Mouse (Mus musculus): ENCODE results near the gene Vegfa. TPM values are rescaled to one million over a fixed set of nuclear protein-coding genes. Genes with fewer than 3 reads are reported as not detected.
"Not testable (repeated sequence)": the region's sequence is repeated elsewhere in the genome, so short reads cannot be mapped to it uniquely, and the experiment has no call there.

The Vegfa gene
- polyA plus RNA-seq, 1 experiment = 92.9 TPM

- Histone ChIP-seq H3K36me3 (ENCODE audit: control insufficient read depth, insufficient read depth, low read length) (no peaks in the 10 kb centered on the region), H3K27ac (ENCODE audit: insufficient read depth, low read length) (no peak overlapping the region), H3K27me3 (ENCODE audit: control insufficient read depth, insufficient read depth, low read length) (no peaks in the 10 kb centered on the region), H3K4me3 (ENCODE audit: extremely low read depth, insufficient read depth, insufficient read length) (no peak overlapping the region), H3K4me1 (ENCODE audit: control insufficient read depth, insufficient read depth, insufficient read length) (no peaks in the 10 kb centered on the region)
- no peak for TF ChIP-seq CTCF (IDR thresholded peaks at IDR 0.05; ENCODE audit: extremely low read depth, insufficient read depth, insufficient read length, insufficient replicate concordance)
- no peak for TF ChIP-seq POLR2A (IDR thresholded peaks at IDR 0.05; ENCODE audit: low read depth, low read length)
- 86% methylated on average over 11 of the region's 11 CpGs for WGBS
- no peak for DNase-seq (ENCODE audit: low read depth in 1 of 2, low spot score in 2 of 2)
These were observed 37.8 kb downstream of the Vegfa start for GRCm38 (mm10) chr17:45994281-45994817.

DNA sequence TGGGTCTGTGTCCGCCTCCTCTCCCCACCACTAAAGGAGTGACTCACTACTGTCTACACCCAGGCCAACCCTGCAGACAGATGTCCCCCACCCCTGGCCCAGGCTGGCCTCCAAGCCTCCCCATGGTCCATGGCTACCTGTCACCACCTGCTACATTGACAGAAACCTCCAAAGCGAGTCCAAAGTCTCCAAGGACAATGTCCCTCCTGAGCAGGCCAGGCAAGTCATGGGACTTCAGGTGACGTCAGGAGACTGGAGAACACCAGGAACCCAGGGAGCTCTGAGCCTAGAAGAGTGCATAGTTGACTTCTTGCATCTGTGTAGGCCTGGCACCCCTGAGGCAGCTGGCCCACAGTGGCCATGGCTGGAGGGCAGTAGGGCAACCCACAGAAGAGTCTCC, 45.3 kb downstream of the Vegfa start:
- Histone ChIP-seq H3K36me3 (ENCODE audit: control insufficient read depth, insufficient read depth, low read length) (no peaks in the 10 kb centered on the region), H3K4me3 (ENCODE audit: extremely low read depth, insufficient read depth, insufficient read length) (no peak overlapping the region), H3K4me1 (ENCODE audit: control insufficient read depth, insufficient read depth, insufficient read length) (no peaks in the 10 kb centered on the region), H3K27ac (ENCODE audit: insufficient read depth, low read length) (no peak overlapping the region), H3K27me3 (ENCODE audit: control insufficient read depth, insufficient read depth, low read length) (no peaks in the 10 kb centered on the region)
- DNase-seq (ENCODE audit: low read depth in 1 of 2, low spot score in 2 of 2) = no peak
- 86% methylated on average over 3 of the region's 3 CpGs for WGBS
- TF ChIP-seq CTCF (IDR thresholded peaks at IDR 0.05; ENCODE audit: extremely low read depth, insufficient read depth, insufficient read length, insufficient replicate concordance) = no peak
- TF ChIP-seq POLR2A (IDR thresholded peaks at IDR 0.05; ENCODE audit: low read depth, low read length) = no peak

DNA sequence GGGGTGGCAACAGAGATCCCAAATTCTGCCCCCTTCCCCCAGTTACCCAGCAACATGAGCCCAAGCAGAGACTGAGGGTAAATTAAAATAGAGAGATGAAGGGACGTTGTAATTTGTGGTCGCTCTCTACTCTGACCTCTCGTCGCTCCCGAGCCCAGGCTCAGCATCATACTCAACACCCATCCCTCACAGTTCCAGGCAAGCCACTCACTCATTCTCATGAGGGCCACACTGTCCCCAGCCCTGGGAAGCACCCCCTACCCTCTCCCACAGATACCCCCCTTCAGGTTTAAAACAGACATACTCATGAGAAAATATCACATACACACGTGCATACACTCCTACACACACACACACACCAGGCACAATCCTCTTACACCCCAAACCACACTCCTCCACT, 45.8 kb downstream of the Vegfa start:
- 83% methylated on average over 6 of the region's 6 CpGs for WGBS
- no peaks in the 10 kb centered on the region for H3K36me3 ChIP-seq (ENCODE audit: control insufficient read depth, insufficient read depth, low read length)
- no peak overlapping the region for H3K27ac ChIP-seq (ENCODE audit: insufficient read depth, low read length)

DNA sequence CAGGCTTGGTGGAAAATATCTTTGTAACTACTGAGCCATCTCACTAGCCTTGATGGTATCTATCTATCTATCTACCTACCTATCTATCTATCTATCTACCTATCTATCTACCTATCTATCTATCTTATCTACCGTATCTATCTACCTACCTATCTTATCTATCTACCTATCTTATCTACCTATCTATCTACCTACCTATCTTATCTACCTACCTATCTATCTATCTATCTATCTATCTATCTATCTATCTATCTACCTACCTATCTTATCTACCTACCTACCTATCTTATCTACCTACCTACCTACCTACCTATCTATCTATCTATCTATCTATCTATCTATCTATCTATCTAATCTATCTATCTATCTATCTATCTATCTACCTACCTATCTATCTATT, 49.0 kb downstream of the Vegfa start:
- WGBS = 91% methylated on average over 1 of the region's 1 CpGs
- H3K4me1 ChIP-seq (ENCODE audit: control insufficient read depth, insufficient read depth, insufficient read length); H3K36me3 ChIP-seq (ENCODE audit: control insufficient read depth, insufficient read depth, low read length); DNase-seq (ENCODE audit: low read depth in 1 of 2, low spot score in 2 of 2); H3K27me3 ChIP-seq (ENCODE audit: control insufficient read depth, insufficient read depth, low read length); H3K4me3 ChIP-seq (ENCODE audit: extremely low read depth, insufficient read depth, insufficient read length); H3K27ac ChIP-seq (ENCODE audit: insufficient read depth, low read length): not testable (repeated sequence)

More for the DNA sequence above, 45.8 kb downstream of the Vegfa start:
- no peak for TF ChIP-seq POLR2A (IDR thresholded peaks at IDR 0.05; ENCODE audit: low read depth, low read length)
- TF ChIP-seq CTCF (IDR thresholded peaks at IDR 0.05; ENCODE audit: extremely low read depth, insufficient read depth, insufficient read length, insufficient replicate concordance) = no peak
- no peak for DNase-seq (ENCODE audit: low read depth in 1 of 2, low spot score in 2 of 2)
- Histone ChIP-seq H3K4me1 (ENCODE audit: control insufficient read depth, insufficient read depth, insufficient read length) (no peaks in the 10 kb centered on the region), H3K4me3 (ENCODE audit: extremely low read depth, insufficient read depth, insufficient read length) (no peak overlapping the region), H3K27me3 (ENCODE audit: control insufficient read depth, insufficient read depth, low read length) (no peaks in the 10 kb centered on the region)

DNA sequence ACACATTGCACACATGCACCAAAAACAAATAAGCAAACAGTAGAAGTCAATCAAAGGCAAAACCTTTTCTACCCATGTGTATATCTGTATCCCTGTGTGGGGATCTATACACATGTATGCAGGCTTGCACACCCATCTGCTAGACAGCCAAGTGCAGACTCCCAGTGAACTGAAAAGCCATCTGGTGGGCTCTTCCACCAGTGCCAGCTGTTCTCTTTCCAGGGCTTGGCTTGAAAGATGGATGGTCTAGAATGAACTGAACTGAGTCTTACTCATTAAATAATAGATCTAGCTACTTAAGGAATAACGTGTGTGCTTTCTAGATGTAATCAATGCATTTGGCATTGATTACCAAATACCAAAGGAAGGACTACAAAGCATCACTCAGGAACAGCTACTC, 50.3 kb downstream of the Vegfa start:
- Histone ChIP-seq H3K36me3 (ENCODE audit: control insufficient read depth, insufficient read depth, low read length) (no peaks in the 10 kb centered on the region), H3K27me3 (ENCODE audit: control insufficient read depth, insufficient read depth, low read length) (no peaks in the 10 kb centered on the region), H3K27ac (ENCODE audit: insufficient read depth, low read length) (no peak overlapping the region), H3K4me1 (ENCODE audit: control insufficient read depth, insufficient read depth, insufficient read length) (no peaks in the 10 kb centered on the region), H3K4me3 (ENCODE audit: extremely low read depth, insufficient read depth, insufficient read length) (no peak overlapping the region)
- TF ChIP-seq POLR2A (IDR thresholded peaks at IDR 0.05; ENCODE audit: low read depth, low read length) (no peak), CTCF (IDR thresholded peaks at IDR 0.05; ENCODE audit: extremely low read depth, insufficient read depth, insufficient read length, insufficient replicate concordance) (no peak)
- 79% methylated on average over 1 of the region's 1 CpGs for WGBS
- no peak for DNase-seq (ENCODE audit: low read depth in 1 of 2, low spot score in 2 of 2)

- Histone ChIP-seq H3K4me3 (ENCODE audit: extremely low read depth, insufficient read depth, insufficient read length) (no peak overlapping the region), H3K4me1 (ENCODE audit: control insufficient read depth, insufficient read depth, insufficient read length) (peaks cover 4% of the 10 kb centered on the region; the same call in 1 of the 2 replicates), H3K27ac (ENCODE audit: insufficient read depth, low read length) (no peak overlapping the region), H3K27me3 (ENCODE audit: control insufficient read depth, insufficient read depth, low read length) (no peaks in the 10 kb centered on the region), H3K36me3 (ENCODE audit: control insufficient read depth, insufficient read depth, low read length) (no peaks in the 10 kb centered on the region)
- TF ChIP-seq POLR2A (IDR thresholded peaks at IDR 0.05; ENCODE audit: low read depth, low read length) (no peak), CTCF (IDR thresholded peaks at IDR 0.05; ENCODE audit: extremely low read depth, insufficient read depth, insufficient read length, insufficient replicate concordance) (no peak)
- WGBS = 88% methylated on average over 10 of the region's 10 CpGs
- no peak for DNase-seq (ENCODE audit: low read depth in 1 of 2, low spot score in 2 of 2)
These were observed 53.0 kb downstream of the Vegfa start for GRCm38 (mm10) chr17:45979025-45979805.

GRCm38 (mm10) chr17:45974461-45974860, 57.7 kb downstream of the Vegfa start:
- H3K27me3 ChIP-seq (ENCODE audit: control insufficient read depth, insufficient read depth, low read length) = no peaks in the 10 kb centered on the region
- WGBS = 17% methylated on average over 7 of the region's 7 CpGs
- no peak for DNase-seq (ENCODE audit: low read depth in 1 of 2, low spot score in 2 of 2)
- peaks cover 4% of the 10 kb centered on the region; the same call in 1 of the 2 replicates for H3K4me1 ChIP-seq (ENCODE audit: control insufficient read depth, insufficient read depth, insufficient read length)
- H3K4me3 ChIP-seq (ENCODE audit: extremely low read depth, insufficient read depth, insufficient read length) = no peak overlapping the region
- no peaks in the 10 kb centered on the region for H3K36me3 ChIP-seq (ENCODE audit: control insufficient read depth, insufficient read depth, low read length)
- no peak for TF ChIP-seq POLR2A (IDR thresholded peaks at IDR 0.05; ENCODE audit: low read depth, low read length)
- TF ChIP-seq CTCF (IDR thresholded peaks at IDR 0.05; ENCODE audit: extremely low read depth, insufficient read depth, insufficient read length, insufficient replicate concordance) = no peak
- H3K27ac ChIP-seq (ENCODE audit: insufficient read depth, low read length) = no peak overlapping the region

Data from spleen, adult 2 months (tissue).